In genomic region chr2:84736312-84737161, GRCm38 (mm10) we compare ENCODE assay signal across 8 mouse cellular contexts. TPM values are rescaled to one million over a fixed set of nuclear protein-coding genes. Genes with fewer than 3 reads are reported as not detected.
DNase-seq lines count a peak whose midpoint lies in the region; ATAC-seq lines count a peak whose summit lies in the region.

No protein-coding gene starts in this region.

- peak overlapping the region; percentile 72 for H3K27ac ChIP-seq in limb, embryonic 10.5 days
- no peak overlapping the region for H3K27ac ChIP-seq in neural tube, embryonic 14.5 days (ENCODE audit: low read depth, low read length)

- no peaks in the 10 kb centered on the region for H3K9me3 ChIP-seq in limb, embryonic 10.5 days (replicated peaks)
- no peaks in the 10 kb centered on the region for H3K9me3 ChIP-seq in neural tube, embryonic 14.5 days (ENCODE audit: control insufficient read depth, low read length)

- peak overlapping the region; percentile 23 for H3K4me3 ChIP-seq in limb, embryonic 10.5 days
- H3K4me3 ChIP-seq in neural tube, embryonic 14.5 days (ENCODE audit: low read depth, low read length): peak overlapping the region; percentile 23

- H3K4me2 ChIP-seq in neural tube, embryonic 14.5 days (ENCODE audit: low read depth, low read length): peak overlapping the region; percentile 84

- ATAC-seq in neural tube, embryonic 14.5 days (ENCODE audit: low read depth): no peak

- no peaks in the 10 kb centered on the region for H3K27me3 ChIP-seq in limb, embryonic 10.5 days (ENCODE audit: low read depth, poor library complexity, severe bottlenecking)
- no peaks in the 10 kb centered on the region for H3K27me3 ChIP-seq in neural tube, embryonic 14.5 days (ENCODE audit: control insufficient read depth, insufficient read depth, low read length)

- WGBS in limb, embryonic 10.5 days: 10% methylated on average over 27 of the region's 27 CpGs
- 6% methylated on average over 27 of the region's 27 CpGs for WGBS in neural tube, embryonic 14.5 days

- peak; percentile 54 for DNase-seq in adrenal gland, postnatal 10 days
- DNase-seq in adrenal gland, adult 8-10 months: no peak
- peak; percentile 51 to 63 for DNase-seq in spleen, postnatal 10 days (ENCODE audit: low spot score in 2 of 2)
- no peak for DNase-seq in spleen, adult 12 weeks (ENCODE audit: low spot score)
- peak; percentile 57 for DNase-seq in limb, embryonic 10.5 days (ENCODE audit: low spot score)
- no peak for DNase-seq in MN1 (ENCODE audit: low spot score)
- DNase-seq in thymus, adult 18-20 months: no peak

- H3K9ac ChIP-seq in neural tube, embryonic 14.5 days (replicated peaks; ENCODE audit: low read depth, low read length): peak overlapping the region; percentile 26; the same call in 1 of the 2 replicates

- H3K36me3 ChIP-seq in limb, embryonic 10.5 days: peaks cover 19% of the 10 kb centered on the region
- H3K36me3 ChIP-seq in neural tube, embryonic 14.5 days (ENCODE audit: control insufficient read depth, insufficient read depth, low read length): no peaks in the 10 kb centered on the region

- H3K4me1 ChIP-seq in limb, embryonic 10.5 days: peaks cover 84% of the 10 kb centered on the region
- H3K4me1 ChIP-seq in neural tube, embryonic 14.5 days (ENCODE audit: control insufficient read depth, insufficient read depth, low read length): peaks cover 43% of the 10 kb centered on the region

RNA-seq across cellular contexts. Expression of gene Ypel4, which starts 2.7 kb away (rescaled TPM):
- total RNA-seq in adrenal gland, postnatal 10 days (2021): 1 to 10 TPM; 4.2 to 7.9 TPM
- 10 to 100 TPM in 2 of 4 experiments, 1 to 10 TPM in 2; 4.5 to 11.8 (median 9.7) TPM for total RNA-seq in adrenal gland, adult 8-10 months (2022)
- polyA plus RNA-seq in limb, embryonic 10.5 days (2016; fragmentation: Nextera tagmentation; extraction: Ambion mirVana): 5.7 and 9.6 TPM in 2 replicates
- polyA plus RNA-seq in neural tube, embryonic 14.5 days (2014; fragmentation: Nextera tagmentation; extraction: Ambion mirVana): 17.8 TPM in 2 replicates

RNA-seq across cellular contexts. Expression of gene Gm19426, which starts 6.9 kb away (rescaled TPM):
- total RNA-seq in adrenal gland, postnatal 10 days (2021): 1 to 10 TPM; 3.1 to 7.9 TPM
- 1 to 10 TPM; 1.7 to 4.3 (median 2.8) TPM for total RNA-seq in adrenal gland, adult 8-10 months (2022)
- 7.6 and 8.2 TPM in 2 replicates for polyA plus RNA-seq in limb, embryonic 10.5 days (2016; fragmentation: Nextera tagmentation; extraction: Ambion mirVana)
- 1.7 and 2.6 TPM in 2 replicates for polyA plus RNA-seq in neural tube, embryonic 14.5 days (2014; fragmentation: Nextera tagmentation; extraction: Ambion mirVana)

RNA-seq across cellular contexts. Expression of gene Clp1, which starts 9.4 kb away (rescaled TPM):
- total RNA-seq in adrenal gland, postnatal 10 days (2021): 10 to 100 TPM; 15.5 to 15.9 TPM
- 10 to 100 TPM; 12.6 to 15.2 (median 14.3) TPM for total RNA-seq in adrenal gland, adult 8-10 months (2022)
- polyA plus RNA-seq in limb, embryonic 10.5 days (2016; fragmentation: Nextera tagmentation; extraction: Ambion mirVana): 57.8 and 58.8 TPM in 2 replicates
- polyA plus RNA-seq in neural tube, embryonic 14.5 days (2014; fragmentation: Nextera tagmentation; extraction: Ambion mirVana): 20.6 and 24.7 TPM in 2 replicates

RNA-seq across cellular contexts. Expression of gene Zdhhc5, which starts 21.6 kb away (rescaled TPM):
- total RNA-seq in adrenal gland, postnatal 10 days (2021): 10 to 100 TPM; 48.9 to 49.5 TPM
- total RNA-seq in adrenal gland, adult 8-10 months (2022): 10 to 100 TPM; 58.8 to 72.1 (median 62.7) TPM
- polyA plus RNA-seq in limb, embryonic 10.5 days (2016; fragmentation: Nextera tagmentation; extraction: Ambion mirVana): 33.7 and 34.3 TPM in 2 replicates
- polyA plus RNA-seq in neural tube, embryonic 14.5 days (2014; fragmentation: Nextera tagmentation; extraction: Ambion mirVana): 22.8 and 23.9 TPM in 2 replicates

RNA-seq across cellular contexts. Expression of gene Serping1, which starts 38.7 kb away (rescaled TPM):
- 100 to 1,000 TPM in 1 of 2 experiments, 10 to 100 TPM in 1; 79.2 to 110 TPM for total RNA-seq in adrenal gland, postnatal 10 days (2021)
- total RNA-seq in adrenal gland, adult 8-10 months (2022): 100 to 1,000 TPM in 1 of 4 experiments, 10 to 100 TPM in 3; 80.5 to 116 (median 91.7) TPM
- polyA plus RNA-seq in limb, embryonic 10.5 days (2016; fragmentation: Nextera tagmentation; extraction: Ambion mirVana): 9.3 and 10.8 TPM in 2 replicates
- polyA plus RNA-seq in neural tube, embryonic 14.5 days (2014; fragmentation: Nextera tagmentation; extraction: Ambion mirVana): 15.7 and 34.8 TPM in 2 replicates

Comparison
In these comparisons a context has a peak if more than half of its experiments do, and no peak if none do; other contexts are left out.
1. DNase-seq: peak in adrenal gland, postnatal 10 days (single experiment), spleen, postnatal 10 days (2 of 2) and limb, embryonic 10.5 days (single experiment); none in adrenal gland, adult 8-10 months (single experiment), spleen, adult 12 weeks (single experiment), MN1 (single experiment) and thymus, adult 18-20 months (0 of 2).